Mouse (Mus musculus) liver, embryonic 16.5 days (tissue): Measurements from ENCODE around the gene Rbfox1. TPM values are rescaled to one million over a fixed set of nuclear protein-coding genes. Genes with fewer than 3 reads are reported as not detected.

ENCODE experiments used
- ATAC-seq: fragments of 200-750 bp; cut with Nextera tagmentation; 2 replicates; pipeline ENCODE4 v1.8.0; 2017; ENCODE audit warnings: low read depth, mild to moderate bottlenecking, moderate number of reproducible peaks, moderate library complexity
- H3K27ac ChIP-seq: fragments of 300-500 bp; sonication (generic); 2 replicates; pipeline ENCODE4 v1.5.1; 2014; ENCODE audit warnings: mild to moderate bottlenecking, low read length
- H3K27me3 ChIP-seq: fragments of 300-500 bp; sonication (generic); 2 replicates; pipeline ENCODE4 v1.6.1; 2014; ENCODE audit warnings: low read depth, low read length, mixed read lengths; ENCODE audit not compliant: control insufficient read depth, insufficient read depth
- H3K36me3 ChIP-seq: fragments of 300-500 bp; sonication (generic); 2 replicates; pipeline ENCODE4 v1.6.1; 2014; ENCODE audit warnings: mild to moderate bottlenecking; ENCODE audit not compliant: control insufficient read depth, insufficient read depth
- H3K4me1 ChIP-seq: fragments of 300-500 bp; sonication (generic); 2 replicates; pipeline ENCODE4 v1.6.1; 2014; ENCODE audit warnings: low read depth, low read length, mixed read lengths; ENCODE audit not compliant: control insufficient read depth
- H3K4me2 ChIP-seq: fragments of 300-500 bp; sonication (generic); 2 replicates; pipeline ENCODE4 v1.6.1; 2014; ENCODE audit warnings: low read depth, low read length, mixed read lengths
- H3K4me3 ChIP-seq: fragments of 300-500 bp; sonication (generic); 2 replicates; pipeline ENCODE4 v1.5.1; 2014; ENCODE audit warnings: low read depth, mild to moderate bottlenecking, low read length
- H3K9ac ChIP-seq: fragments of 300-500 bp; sonication (generic); 2 replicates; pipeline ENCODE4 v1.6.1; 2014; ENCODE audit warnings: low read depth, low read length
- H3K9me3 ChIP-seq: fragments of 300-500 bp; sonication (generic); replicated peaks from 2 replicates; pipeline ENCODE4 v1.6.1; 2016; ENCODE audit warnings: low read length; ENCODE audit not compliant: control insufficient read depth
- WGBS: fragments of 180-500 bp; shearing (Covaris S2); extraction: QIAGEN DNeasy Blood & Tissue Kit; methylation state at CpG from one replicate; pipeline ENCODE4 v1.1.7; 2014; ENCODE audit not compliant: insufficient replicate concordance; 5-methylcytosine and 5-hydroxymethylcytosine counted together
- polyA plus RNA-seq: library from polyadenylated mRNA; unstranded; fragments of >200 nt; fragmentation: Nextera tagmentation; extraction: Ambion mirVana; gene quantifications from 2 replicates; pipeline ENCODE4 v1.2.1, GENCODE M21; 2015

Rbfox1 gene
- polyA plus RNA-seq, 1 experiment from 2014 or later: 0.38 TPM

DNA sequence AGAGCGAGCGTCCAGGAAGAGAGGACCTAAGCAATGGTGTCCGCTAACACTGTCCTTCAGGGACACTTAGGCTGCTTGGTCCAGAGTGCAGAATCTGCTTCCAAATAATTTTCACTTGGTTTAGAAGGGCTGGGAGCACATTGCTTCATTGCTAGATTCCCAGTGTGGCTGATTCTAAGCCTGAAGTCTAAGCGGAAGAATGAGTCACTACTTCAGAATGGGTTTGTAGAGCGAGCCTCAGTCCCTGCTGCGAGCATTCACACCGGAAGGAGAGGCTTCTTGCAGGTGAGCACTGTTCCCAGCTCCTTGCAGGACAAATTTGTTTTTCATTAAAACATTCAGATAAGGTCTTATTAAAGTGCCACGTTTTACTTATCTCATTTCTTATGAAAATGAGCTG is 1151.8 kb downstream of the Rbfox1 start:
- Histone ChIP-seq H3K36me3 (no peaks in the 10 kb centered on the region), H3K9me3 (no peaks in the 10 kb centered on the region), H3K4me1 (no peaks in the 10 kb centered on the region), H3K27ac (no peak overlapping the region), H3K4me2 (no peak overlapping the region), H3K4me3 (no peak overlapping the region), H3K27me3 (peaks cover 16% of the 10 kb centered on the region), H3K9ac (no peak overlapping the region)
- WGBS: 42% methylated on average over 8 of the region's 8 CpGs
- ATAC-seq: no peak

GRCm38 (mm10) chr16:7038639-7039260 is 1153.6 kb downstream of the Rbfox1 start:
- no peak overlapping the region for H3K27ac ChIP-seq
- no peak for ATAC-seq
- peaks cover 16% of the 10 kb centered on the region for H3K27me3 ChIP-seq
- 3% methylated on average over 18 of the region's 18 CpGs for WGBS
- H3K4me1 ChIP-seq: no peaks in the 10 kb centered on the region
- no peak overlapping the region for H3K4me2 ChIP-seq
- no peaks in the 10 kb centered on the region for H3K36me3 ChIP-seq
- no peak overlapping the region for H3K4me3 ChIP-seq
- H3K9ac ChIP-seq: no peak overlapping the region
- no peaks in the 10 kb centered on the region for H3K9me3 ChIP-seq

DNA sequence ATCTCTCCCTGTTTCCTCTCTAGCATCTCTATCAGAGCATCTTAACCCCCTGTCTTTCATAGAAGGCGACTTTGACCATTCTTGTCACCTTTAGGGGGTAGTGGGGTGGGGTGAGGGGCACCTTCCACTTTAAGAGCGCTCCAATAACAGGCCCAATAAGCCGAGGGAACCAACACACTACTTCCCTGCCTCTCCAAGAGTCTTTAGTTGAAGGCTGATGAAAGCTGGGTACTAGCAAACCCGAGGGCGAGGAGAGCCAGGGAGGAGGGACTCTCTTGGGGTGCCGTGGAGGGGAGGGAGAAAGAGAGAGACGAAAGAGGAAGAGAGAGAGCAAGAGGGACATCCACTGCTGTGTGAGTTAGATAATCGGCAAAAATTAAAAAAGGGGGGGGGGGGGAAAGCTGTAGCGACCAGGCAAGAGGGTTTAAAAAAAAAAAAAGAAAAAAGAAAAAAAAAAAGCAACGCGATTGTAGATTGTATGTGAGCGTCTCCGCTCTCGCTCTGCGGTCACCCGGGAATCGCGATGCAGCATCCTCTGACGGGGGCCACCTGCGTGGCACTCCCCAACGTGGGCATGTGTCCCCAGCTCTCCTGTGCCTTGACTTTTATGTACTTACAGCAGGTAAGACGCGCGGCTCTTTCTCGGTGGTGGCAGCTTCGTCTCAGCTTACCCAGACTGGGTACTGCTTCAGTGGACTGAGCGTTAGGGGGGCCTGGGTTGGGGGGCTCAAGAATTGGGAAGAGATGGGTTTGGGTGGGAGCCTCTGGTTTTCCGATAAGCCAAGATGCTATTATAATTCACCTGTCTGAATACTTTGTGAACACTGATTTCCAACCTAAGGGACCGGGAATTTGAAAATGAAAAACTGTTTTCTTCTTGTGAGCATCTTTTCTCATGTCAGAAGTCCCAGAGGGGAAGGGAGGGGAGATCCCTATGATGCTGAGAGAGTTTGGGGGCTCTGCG is 1154.5 kb downstream of the Rbfox1 start:
- WGBS: 2% methylated on average over 29 of the region's 30 CpGs
- ATAC-seq: no peak
- no peak overlapping the region for H3K4me3 ChIP-seq
- H3K9me3 ChIP-seq: no peaks in the 10 kb centered on the region
- H3K27me3 ChIP-seq: peaks cover 16% of the 10 kb centered on the region
- no peak overlapping the region for H3K9ac ChIP-seq
- no peak overlapping the region for H3K27ac ChIP-seq
- no peaks in the 10 kb centered on the region for H3K36me3 ChIP-seq
- no peaks in the 10 kb centered on the region for H3K4me1 ChIP-seq
- H3K4me2 ChIP-seq: no peak overlapping the region

DNA sequence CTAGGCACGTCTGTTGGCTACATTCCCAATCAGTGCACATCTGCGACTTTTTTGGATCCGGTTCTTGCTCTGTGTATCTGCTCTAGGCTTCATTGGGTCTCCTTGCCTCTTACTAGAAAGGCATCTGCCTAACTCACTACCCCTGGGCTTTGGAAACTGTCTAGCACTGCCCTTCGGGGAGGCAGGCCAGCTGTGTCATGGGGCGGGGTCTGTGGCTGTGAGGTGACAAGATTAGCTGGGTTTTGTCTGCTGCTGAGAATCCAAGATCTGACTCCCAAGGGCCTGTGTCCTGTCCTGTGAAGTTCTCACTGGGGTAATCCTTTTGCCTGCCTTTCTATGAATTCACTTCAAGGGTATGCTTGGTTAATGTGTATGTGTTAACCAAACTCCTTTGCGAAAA is 1155.5 kb downstream of the Rbfox1 start:
- Histone ChIP-seq H3K27ac (no peak overlapping the region), H3K4me1 (no peaks in the 10 kb centered on the region), H3K27me3 (peaks cover 16% of the 10 kb centered on the region), H3K36me3 (no peaks in the 10 kb centered on the region), H3K4me2 (no peak overlapping the region), H3K4me3 (no peak overlapping the region), H3K9ac (no peak overlapping the region), H3K9me3 (no peaks in the 10 kb centered on the region)
- 22% methylated on average over 6 of the region's 6 CpGs for WGBS
- no peak for ATAC-seq

DNA sequence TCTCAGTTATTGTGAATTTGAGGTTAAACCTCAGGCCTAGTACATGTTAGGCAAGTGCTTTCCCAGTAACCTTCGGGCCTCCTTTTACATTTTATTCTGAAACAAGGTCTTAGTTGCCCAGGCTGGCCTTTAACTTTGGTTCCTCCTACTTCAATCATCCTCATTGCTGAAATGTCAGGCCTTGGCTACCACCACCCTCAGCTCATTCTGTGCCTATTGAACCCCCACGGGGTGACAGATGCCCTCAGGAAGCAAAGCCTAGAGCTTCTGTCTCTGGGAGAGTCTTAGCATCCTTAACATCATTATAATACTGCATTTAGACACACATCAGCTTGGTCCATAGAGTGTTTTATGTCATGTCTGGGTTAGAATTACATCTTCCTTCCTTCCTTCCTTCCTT is 1162.3 kb downstream of the Rbfox1 start:
- H3K4me3 ChIP-seq: no peak overlapping the region
- no peak overlapping the region for H3K27ac ChIP-seq
- H3K27me3 ChIP-seq: no peaks in the 10 kb centered on the region
- H3K4me1 ChIP-seq: no peaks in the 10 kb centered on the region
- WGBS: 40% methylated on average over 2 of the region's 2 CpGs
- H3K9ac ChIP-seq: no peak overlapping the region
- ATAC-seq: no peak
- H3K9me3 ChIP-seq: no peaks in the 10 kb centered on the region
- no peak overlapping the region for H3K4me2 ChIP-seq
- H3K36me3 ChIP-seq: no peaks in the 10 kb centered on the region

- no peaks in the 10 kb centered on the region for H3K27me3 ChIP-seq
- H3K9ac ChIP-seq: no peak overlapping the region
- H3K27ac ChIP-seq: no peak overlapping the region
- H3K4me3 ChIP-seq: no peak overlapping the region
- no peak overlapping the region for H3K4me2 ChIP-seq
- H3K36me3 ChIP-seq: no peaks in the 10 kb centered on the region
- no peaks in the 10 kb centered on the region for H3K4me1 ChIP-seq
- H3K9me3 ChIP-seq: no peaks in the 10 kb centered on the region
- 16% methylated on average over 18 of the region's 18 CpGs for WGBS
- no peak for ATAC-seq
These were observed 1164.2 kb downstream of the Rbfox1 start for GRCm38 (mm10) chr16:7049162-7049971.

- H3K4me1 ChIP-seq: no peaks in the 10 kb centered on the region
- no peak overlapping the region for H3K4me2 ChIP-seq
- no peaks in the 10 kb centered on the region for H3K9me3 ChIP-seq
- no peak overlapping the region for H3K27ac ChIP-seq
- no peaks in the 10 kb centered on the region for H3K27me3 ChIP-seq
- H3K36me3 ChIP-seq: no peaks in the 10 kb centered on the region
- H3K4me3 ChIP-seq: no peak overlapping the region
- no peak for ATAC-seq
- no peak overlapping the region for H3K9ac ChIP-seq
- WGBS: 74% methylated on average over 9 of the region's 9 CpGs
These were observed 1165.8 kb downstream of the Rbfox1 start for GRCm38 (mm10) chr16:7050945-7051344.

GRCm38 (mm10) chr16:7051991-7052390 is 1166.8 kb downstream of the Rbfox1 start:
- WGBS: 60% methylated on average over 9 of the region's 9 CpGs
- Histone ChIP-seq H3K36me3 (no peaks in the 10 kb centered on the region), H3K9me3 (no peaks in the 10 kb centered on the region)

More at GRCm38 (mm10) chr16:7051991-7052390, 1166.8 kb downstream of the Rbfox1 start:
- Histone ChIP-seq H3K4me3 (no peak overlapping the region), H3K4me1 (no peaks in the 10 kb centered on the region), H3K27ac (no peak overlapping the region), H3K9ac (no peak overlapping the region), H3K27me3 (no peaks in the 10 kb centered on the region), H3K4me2 (no peak overlapping the region)
- no peak for ATAC-seq
